Mouse (Mus musculus) liver, embryonic 14.5 days (tissue): ENCODE data around the gene Lnx1.

Experiments
- CTCF ChIP-seq: IDR thresholded peaks from 2 replicates; pipeline ENCODE4 v1.5.1; 2016; ENCODE audit warnings: antibody characterized with exemption, low read depth, control low read depth
- EP300 ChIP-seq: IDR thresholded peaks from 2 replicates; pipeline ENCODE4 v1.6.1; 2016; ENCODE audit warnings: antibody characterized with exemption, low read depth

DNA sequence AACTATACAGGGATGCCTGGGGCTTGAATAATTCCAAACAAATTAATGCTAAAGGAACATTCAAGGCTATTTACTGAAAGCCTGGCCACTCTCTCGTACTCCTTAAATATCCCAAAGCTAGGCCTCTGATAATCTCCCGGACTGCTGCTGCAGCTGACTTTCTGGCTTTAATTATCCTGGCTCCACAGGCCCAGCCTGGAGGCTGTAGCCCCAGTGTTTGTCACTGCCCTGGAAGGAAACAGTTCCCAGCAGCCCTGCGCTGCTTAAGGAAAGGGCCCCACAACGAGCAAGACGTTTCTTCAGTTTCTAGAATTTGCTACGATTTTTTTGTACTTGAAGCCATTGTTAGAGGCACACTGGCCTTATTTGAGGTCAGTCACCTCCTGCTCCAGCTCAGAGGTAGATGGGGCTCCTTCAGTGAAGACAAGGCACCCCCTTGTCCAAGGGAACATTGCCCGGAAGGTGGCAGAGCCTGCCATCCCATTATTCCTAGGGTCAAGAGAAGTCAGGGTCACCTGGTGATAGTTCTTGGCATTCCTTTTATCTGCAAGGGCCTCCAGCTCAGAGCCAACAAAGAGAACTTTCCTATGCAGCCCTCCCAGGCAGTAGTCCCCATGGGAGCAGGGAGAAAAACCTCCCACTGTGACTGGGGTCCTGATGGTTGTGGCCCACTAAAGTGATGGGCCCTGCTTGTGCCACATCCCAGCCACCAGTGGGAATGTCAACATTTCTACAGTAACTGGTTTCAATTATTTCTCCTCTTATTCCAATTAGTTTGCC, 80.8 kb downstream of the Lnx1 start:
- TF ChIP-seq CTCF (no peak), EP300 (no peak)
